Mouse (Mus musculus) adrenal gland, postnatal 10 days (tissue): ENCODE measurements around the gene Nucks1. TPM values are rescaled to one million over a fixed set of nuclear protein-coding genes. Genes with fewer than 3 reads are reported as not detected.
A peak's percentile ranks its signal among the peaks of the same experiment; 100 is the strongest.

ENCODE experiments used
- DNase-seq: peaks from one replicate; pipeline ENCODE4 v3.0.0; 2021; ENCODE audit warnings: mixed read lengths
- total RNA-seq, 2 experiments: library from RNA; stranded (reverse); gene quantifications; 2 replicates each; pipeline ENCODE4 v1.2.3; 2021

The Nucks1 gene
- total RNA-seq, 2 experiments from 2014 or later, result 124 to 131 TPM

DNA sequence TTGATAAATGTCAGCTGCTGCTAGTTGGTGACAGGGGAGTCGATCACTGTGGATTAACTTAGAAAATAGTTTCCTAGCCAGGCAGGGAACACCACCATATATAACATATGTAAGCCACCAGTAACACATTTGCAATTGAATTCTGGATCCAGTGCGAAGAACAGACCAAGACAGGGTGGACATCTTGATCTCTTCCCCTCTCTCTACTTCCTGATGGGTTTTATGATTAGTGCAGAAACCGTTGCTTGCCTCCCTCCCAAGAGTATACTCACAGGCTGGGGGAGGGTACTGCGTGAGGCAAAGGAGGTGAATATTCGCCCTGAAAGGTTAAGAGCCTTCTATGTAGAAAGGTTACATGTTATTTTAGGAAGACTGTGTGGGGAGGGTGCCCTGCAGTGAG lies 55.5 kb downstream of the Nucks1 start:
- no peak for DNase-seq

DNA sequence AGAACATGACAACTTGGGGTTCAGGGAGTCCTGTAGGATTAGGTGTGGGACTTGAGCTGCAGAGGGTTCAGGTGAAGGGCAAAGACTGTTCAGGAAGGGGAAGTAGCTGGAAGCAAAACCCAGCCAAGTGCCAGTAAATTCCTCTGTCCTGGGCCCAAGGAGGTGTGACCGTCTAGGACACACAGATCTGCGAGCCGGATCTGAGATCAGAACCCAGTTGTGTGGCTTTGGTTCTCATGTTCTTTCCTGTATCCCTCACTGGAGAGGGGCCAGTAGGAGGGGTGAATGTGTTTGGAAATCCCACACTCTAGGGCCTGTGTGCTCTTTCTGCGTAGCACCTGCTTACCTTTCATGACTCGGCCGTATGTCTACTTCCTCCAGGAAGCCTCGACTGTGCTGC lies 57.0 kb downstream of the Nucks1 start:
- no peak for DNase-seq

DNA sequence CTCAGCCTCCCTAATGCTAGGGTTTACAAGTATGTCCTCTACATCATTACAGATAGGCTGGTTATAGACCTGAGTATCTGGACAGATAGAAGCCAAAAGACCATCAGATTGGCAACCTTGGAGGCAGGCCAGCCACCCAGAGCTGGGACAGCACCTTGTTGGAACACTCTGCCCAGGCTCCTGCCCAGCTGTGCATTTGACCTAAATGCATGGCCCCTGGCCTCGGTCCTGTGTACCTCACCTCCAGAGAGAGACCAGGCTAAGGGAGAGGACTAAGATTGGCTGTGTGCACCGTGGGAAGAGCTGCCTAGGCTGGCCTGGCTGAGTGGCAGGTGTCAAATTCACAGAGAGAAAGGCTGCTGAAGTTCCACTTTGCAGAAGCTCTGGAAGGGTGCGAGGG lies 58.2 kb downstream of the Nucks1 start:
- DNase-seq, result no peak

- DNase-seq, result no peak
These were observed 58.6 kb downstream of the Nucks1 start for GRCm38 (mm10) chr1:131968983-131969382.

DNA sequence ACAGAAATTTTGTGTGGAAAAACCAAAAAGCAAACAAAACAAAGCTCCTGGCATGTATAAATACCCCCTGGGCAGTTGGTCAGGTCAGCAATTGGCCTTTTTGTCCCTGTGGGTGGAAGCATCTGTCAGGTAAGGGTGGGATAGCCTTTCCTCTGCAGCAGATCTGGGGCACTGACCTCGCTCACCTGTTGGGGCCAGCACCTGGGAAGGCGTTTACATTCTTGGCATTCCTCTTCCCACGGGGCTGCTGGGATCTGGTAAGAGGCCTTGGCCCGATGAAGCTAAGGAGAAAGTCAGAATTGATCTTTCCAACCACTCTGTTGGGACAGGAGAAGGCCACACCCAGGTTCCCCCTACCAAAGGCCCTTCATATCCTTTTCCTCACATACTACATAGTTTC lies 59.5 kb downstream of the Nucks1 start:
- no peak for DNase-seq

GRCm38 (mm10) chr1:131970322-131970660 lies 60.0 kb downstream of the Nucks1 start:
- DNase-seq, result no peak

- DNase-seq, result no peak
These were observed 60.6 kb downstream of the Nucks1 start for GRCm38 (mm10) chr1:131970661-131971520.

- DNase-seq, result no peak
These were observed 61.6 kb downstream of the Nucks1 start for GRCm38 (mm10) chr1:131971771-131972497.

GRCm38 (mm10) chr1:131972498-131973334 lies 62.4 kb downstream of the Nucks1 start:
- no peak for DNase-seq

DNA sequence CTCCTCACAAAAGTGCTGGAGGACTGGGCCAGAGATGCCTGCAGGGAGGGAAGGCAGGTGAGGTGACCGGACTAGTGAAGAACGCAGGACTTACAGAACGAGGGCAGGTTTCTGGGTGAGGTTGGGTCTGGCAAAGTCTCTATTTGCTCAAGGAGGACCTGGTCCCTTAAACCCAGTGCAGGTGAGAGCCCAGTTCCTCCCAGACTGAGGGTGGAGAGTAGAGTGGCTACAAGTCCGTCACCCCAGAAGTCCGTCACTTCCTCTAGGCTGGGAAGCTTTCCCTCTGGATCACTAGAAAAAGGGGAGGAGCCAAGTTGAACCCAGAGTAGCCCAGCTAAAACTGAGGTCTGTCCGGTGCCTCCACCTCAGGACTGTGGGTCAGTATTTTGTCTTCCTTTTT lies 63.7 kb downstream of the Nucks1 start:
- DNase-seq, result no peak

DNA sequence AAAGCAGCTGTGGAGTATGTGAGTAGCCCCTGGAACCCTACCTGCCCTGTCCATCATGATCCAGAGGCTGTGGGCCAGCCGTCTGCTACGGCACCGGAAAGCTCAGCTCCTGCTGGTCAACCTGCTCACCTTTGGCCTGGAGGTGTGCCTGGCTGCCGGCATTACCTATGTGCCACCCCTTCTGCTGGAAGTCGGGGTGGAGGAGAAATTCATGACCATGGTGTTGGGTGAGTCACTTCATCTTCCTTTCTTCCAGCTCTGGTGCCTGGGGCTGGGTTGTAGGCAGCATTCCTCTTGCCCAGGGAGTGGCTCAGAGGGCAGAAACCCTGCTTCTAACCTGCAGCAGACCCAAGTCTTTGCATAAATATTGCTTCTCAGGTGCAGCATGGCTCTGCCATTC lies 66.6 kb downstream of the Nucks1 start:
- DNase-seq, result no peak

- peak; percentile 54 for DNase-seq
These were observed 70.1 kb downstream of the Nucks1 start for GRCm38 (mm10) chr1:131980471-131980870.

- DNase-seq, result peak; percentile 88
These were observed 71.2 kb downstream of the Nucks1 start for GRCm38 (mm10) chr1:131981378-131982013.

- DNase-seq, result peak; percentile 90
These were observed 72.6 kb downstream of the Nucks1 start for GRCm38 (mm10) chr1:131982907-131983306.

GRCm38 (mm10) chr1:131983806-131984205 lies 73.5 kb downstream of the Nucks1 start:
- DNase-seq, result no peak

Other genes with a start within 250 kb of the Nucks1 start
- 1 to 10 TPM; 4.7 to 5.1 TPM for gene Rab7b, start 221.8 kb upstream of the Nucks1 start, total RNA-seq
- gene Slc26a9, start 166.5 kb upstream of the Nucks1 start, total RNA-seq, result under 1 TPM in 1 of 2 experiments, not detected in 1; 0.15 TPM
- gene Pm20d1, start 113.2 kb upstream of the Nucks1 start, total RNA-seq, result 10 to 100 TPM; 14.7 to 19.1 TPM
- 10 to 100 TPM; 33.0 to 45.0 TPM for gene Slc41a1, start 83.0 kb upstream of the Nucks1 start, total RNA-seq
- 10 to 100 TPM; 14.1 to 15.7 TPM for gene Rab29, start 43.3 kb upstream of the Nucks1 start, total RNA-seq
- 10 to 100 TPM in 1 of 2 experiments, 1 to 10 TPM in 1; 9.9 to 13.8 TPM for gene Slc45a3, start 52.4 kb downstream of the Nucks1 start, total RNA-seq
- gene Elk4, start 97.1 kb downstream of the Nucks1 start, total RNA-seq, result 100 to 1,000 TPM; 115 to 128 TPM
- gene Mfsd4a, start 157.5 kb downstream of the Nucks1 start, total RNA-seq, result 1 to 10 TPM; 4.1 to 5.4 TPM
- gene Cdk18, start 229.2 kb downstream of the Nucks1 start, total RNA-seq, result 10 to 100 TPM; 14.6 TPM